Mouse (Mus musculus): Measurements from ENCODE around the gene 1810049J17Rik. TPM values are rescaled to one million over a fixed set of nuclear protein-coding genes. Genes with fewer than 3 reads are reported as not detected.
"Not testable (repeated sequence)": the region's sequence is repeated elsewhere in the genome, so short reads cannot be mapped to it uniquely, and the experiment has no call there.

1810049J17Rik gene
- total RNA-seq (2014; rRNA removed): not detected in 2 replicates
- 0.72 and 2.1 TPM in 2 replicates for polyA plus RNA-seq (2015; fragmentation: Nextera tagmentation; extraction: Ambion mirVana)

DNA sequence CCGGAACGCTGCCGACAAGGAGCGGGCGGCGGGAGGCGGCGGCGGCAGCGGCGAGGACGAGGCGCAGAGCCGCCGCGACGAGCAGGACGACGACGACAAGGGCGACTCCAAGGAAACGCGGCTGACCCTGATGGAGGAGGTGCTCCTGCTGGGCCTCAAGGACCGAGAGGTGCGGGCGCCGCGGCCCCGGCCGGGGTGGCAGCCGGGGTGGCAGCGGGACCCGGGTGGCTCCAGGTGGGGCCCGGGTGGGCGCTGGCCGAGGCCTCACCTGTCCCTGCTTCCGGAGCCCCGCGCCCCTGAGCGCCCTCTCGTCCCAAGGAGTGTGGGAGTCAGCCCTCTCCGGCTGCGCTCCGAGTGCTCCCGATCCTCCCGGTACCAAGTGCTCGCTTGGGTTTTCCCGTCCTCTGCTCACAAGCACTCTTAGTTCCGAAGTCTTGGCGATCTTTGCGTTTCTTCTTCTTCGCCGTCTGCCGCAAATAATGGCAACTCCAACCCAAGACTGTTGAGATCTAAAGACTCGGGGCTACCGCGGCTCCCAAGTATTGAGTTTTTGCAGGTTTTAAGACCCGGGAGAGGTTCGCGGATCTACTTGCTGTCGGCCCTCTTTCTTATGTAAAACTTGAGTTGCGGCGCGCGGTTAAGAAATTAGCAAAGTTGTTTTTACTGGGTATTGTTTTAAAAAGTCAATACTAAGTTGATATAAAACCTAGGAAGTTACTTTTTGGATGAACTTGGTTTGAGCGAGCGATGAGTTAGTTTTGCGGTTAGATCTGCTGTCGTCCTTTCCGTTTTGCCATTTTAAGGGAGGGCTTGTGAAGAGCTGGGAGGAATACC, at the start of gene 1810049J17Rik:
Gene 1810049J17Rik (minus strand): TSS at position 112 of the 834 bp plus-strand sequence.
- Histone ChIP-seq H3K36me3 (ENCODE audit: insufficient read depth) (no peaks in the 10 kb centered on the region), H3K27ac (ENCODE audit: low read depth, low read length) (peak within 1 kb of the TSS; percentile 90), H3K27me3 (ENCODE audit: insufficient read depth, low read length) (no peaks in the 10 kb centered on the region), H3K4me1 (ENCODE audit: insufficient read depth) (peaks cover 20% of the 10 kb centered on the region), H3K4me3 (ENCODE audit: low read depth, low read length) (peak within 1 kb of the TSS; percentile 98), H3K9me3 (ENCODE audit: low read length) (no peaks in the 10 kb centered on the region), H3K4me2 (ENCODE audit: low read depth) (peak within 1 kb of the TSS; percentile 68), H3K9ac (peak within 1 kb of the TSS; percentile 77)
- WGBS: 3% methylated on average over 70 of the region's 70 CpGs
- TF ChIP-seq CTCF (IDR thresholded peaks at IDR 0.05; ENCODE audit: low read depth): no peak
- DNase-seq (peak; percentile 40), ATAC-seq (peak; percentile 42)

DNA sequence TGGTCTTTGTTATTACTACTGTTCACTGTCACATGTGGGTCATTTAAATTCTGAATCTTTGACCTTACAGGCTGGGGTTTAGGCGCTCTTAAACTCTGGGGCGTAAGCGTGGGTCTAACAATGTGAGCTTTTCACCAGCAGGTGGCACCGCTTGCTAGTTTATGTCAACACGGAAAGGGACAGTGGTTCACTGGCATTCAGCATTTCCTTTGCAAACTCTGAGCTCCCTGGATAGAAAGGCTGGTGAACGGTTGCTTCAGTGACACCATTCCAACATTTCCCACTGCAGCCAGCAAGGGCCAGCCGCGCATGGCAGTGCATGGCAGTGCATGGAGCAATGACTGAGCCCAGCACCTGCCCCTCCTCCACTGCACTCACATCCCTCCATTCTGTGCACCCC, 49.5 kb upstream of the 1810049J17Rik start:
- Histone ChIP-seq H3K27ac (ENCODE audit: low read depth, low read length) (no peak overlapping the region), H3K4me2 (ENCODE audit: low read depth) (no peak overlapping the region), H3K27me3 (ENCODE audit: insufficient read depth, low read length) (no peaks in the 10 kb centered on the region), H3K4me3 (ENCODE audit: low read depth, low read length) (no peak overlapping the region), H3K36me3 (ENCODE audit: insufficient read depth) (no peaks in the 10 kb centered on the region), H3K4me1 (ENCODE audit: insufficient read depth) (peaks cover 13% of the 10 kb centered on the region), H3K9ac (no peak overlapping the region), H3K9me3 (ENCODE audit: low read length) (no peaks in the 10 kb centered on the region)
- peak; percentile 91 for TF ChIP-seq CTCF (IDR thresholded peaks at IDR 0.05; ENCODE audit: low read depth)
- 5% methylated on average over 8 of the region's 8 CpGs for WGBS
- DNase-seq (peak; percentile 88), ATAC-seq (peak; percentile 67)

DNA sequence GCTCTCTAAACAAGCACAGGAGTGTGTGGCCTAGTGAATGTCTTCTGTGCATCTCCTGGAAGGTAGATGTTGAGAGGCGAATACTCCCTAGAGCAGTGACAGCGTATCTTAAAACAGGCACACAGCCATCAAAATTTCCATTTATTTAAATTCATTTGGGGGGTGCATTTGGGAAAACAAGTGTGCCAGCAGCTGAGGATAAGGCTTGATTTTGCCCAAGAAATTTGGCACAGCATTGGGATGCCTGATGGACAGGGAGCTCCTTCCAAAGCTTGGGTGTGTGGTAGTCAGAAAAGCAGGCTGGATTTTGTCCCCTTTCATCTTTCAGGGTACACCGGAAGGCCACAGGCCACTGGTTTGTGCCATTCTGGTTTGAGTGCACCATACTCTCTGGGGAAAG, 48.4 kb upstream of the 1810049J17Rik start:
- Histone ChIP-seq H3K9me3 (ENCODE audit: low read length) (no peaks in the 10 kb centered on the region), H3K27me3 (ENCODE audit: insufficient read depth, low read length) (no peaks in the 10 kb centered on the region), H3K4me1 (ENCODE audit: insufficient read depth) (peaks cover 15% of the 10 kb centered on the region; the same call in 1 of the 2 replicates), H3K4me2 (ENCODE audit: low read depth) (no peak overlapping the region), H3K36me3 (ENCODE audit: insufficient read depth) (no peaks in the 10 kb centered on the region), H3K27ac (ENCODE audit: low read depth, low read length) (no peak overlapping the region), H3K4me3 (ENCODE audit: low read depth, low read length) (no peak overlapping the region), H3K9ac (no peak overlapping the region)
- ATAC-seq (no peak), DNase-seq (peak; percentile 59)
- no peak for TF ChIP-seq CTCF (IDR thresholded peaks at IDR 0.05; ENCODE audit: low read depth)
- WGBS: 61% methylated on average over 3 of the region's 3 CpGs

DNA sequence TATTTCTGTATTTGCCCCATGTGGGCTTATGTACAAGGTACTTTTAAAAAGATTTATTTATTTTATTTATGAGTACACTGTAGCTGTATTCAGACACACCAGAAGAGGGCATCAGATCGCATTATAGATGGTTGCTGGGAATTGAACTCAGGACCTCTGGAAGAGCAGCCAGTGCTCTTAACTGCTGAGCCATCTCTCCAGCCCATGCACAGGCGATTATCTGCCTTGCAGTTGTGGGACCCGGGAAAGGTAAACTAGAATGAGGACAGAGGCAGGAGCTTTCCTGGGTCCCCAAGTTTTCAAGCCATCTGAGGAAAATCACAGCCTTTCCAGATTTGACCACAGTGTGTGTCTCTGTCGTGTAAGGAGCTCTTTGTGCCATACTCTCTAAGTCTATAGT, 47.2 kb upstream of the 1810049J17Rik start:
- no peak for ATAC-seq
- DNase-seq: no peak
- no peak overlapping the region for H3K4me3 ChIP-seq (ENCODE audit: low read depth, low read length)
- 92% methylated on average over 4 of the region's 4 CpGs for WGBS
- no peak overlapping the region for H3K27ac ChIP-seq (ENCODE audit: low read depth, low read length)
- no peaks in the 10 kb centered on the region for H3K36me3 ChIP-seq (ENCODE audit: insufficient read depth)
- peaks cover 16% of the 10 kb centered on the region; the same call in 1 of the 2 replicates for H3K4me1 ChIP-seq (ENCODE audit: insufficient read depth)
- H3K9me3 ChIP-seq (ENCODE audit: low read length): no peaks in the 10 kb centered on the region
- H3K9ac ChIP-seq: no peak overlapping the region
- H3K4me2 ChIP-seq (ENCODE audit: low read depth): no peak overlapping the region
- H3K27me3 ChIP-seq (ENCODE audit: insufficient read depth, low read length): no peaks in the 10 kb centered on the region
- peak; percentile 3; the same call in 1 of the 2 replicates for TF ChIP-seq CTCF (IDR thresholded peaks at IDR 0.05; ENCODE audit: low read depth)

DNA sequence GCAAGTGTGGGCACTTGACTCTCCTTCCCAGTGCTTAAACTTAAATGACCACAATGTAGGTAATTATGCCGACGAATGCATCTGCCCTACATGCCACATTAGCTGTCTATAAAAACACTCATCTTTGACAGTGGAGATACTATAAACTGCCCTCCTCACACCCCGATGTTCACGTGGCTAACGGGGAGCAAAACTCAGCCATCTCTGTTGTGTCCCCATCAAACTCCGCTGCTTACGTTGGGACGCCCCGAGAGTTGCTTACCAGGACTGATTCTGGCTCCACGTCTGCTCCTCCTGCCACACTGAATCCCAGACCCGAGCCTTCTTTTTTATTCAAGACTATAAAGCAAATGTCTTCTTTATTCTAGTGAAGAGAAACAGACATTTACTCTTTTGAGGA, 46.7 kb upstream of the 1810049J17Rik start:
- Histone ChIP-seq H3K4me2 (ENCODE audit: low read depth) (no peak overlapping the region), H3K9ac (no peak overlapping the region), H3K4me3 (ENCODE audit: low read depth, low read length) (no peak overlapping the region), H3K36me3 (ENCODE audit: insufficient read depth) (no peaks in the 10 kb centered on the region), H3K4me1 (ENCODE audit: insufficient read depth) (peaks cover 16% of the 10 kb centered on the region; the same call in 1 of the 2 replicates), H3K9me3 (ENCODE audit: low read length) (no peaks in the 10 kb centered on the region), H3K27me3 (ENCODE audit: insufficient read depth, low read length) (no peaks in the 10 kb centered on the region), H3K27ac (ENCODE audit: low read depth, low read length) (no peak overlapping the region)
- TF ChIP-seq CTCF (IDR thresholded peaks at IDR 0.05; ENCODE audit: low read depth): no peak
- no peak for DNase-seq
- no peak for ATAC-seq
- WGBS: 48% methylated on average over 11 of the region's 11 CpGs

DNA sequence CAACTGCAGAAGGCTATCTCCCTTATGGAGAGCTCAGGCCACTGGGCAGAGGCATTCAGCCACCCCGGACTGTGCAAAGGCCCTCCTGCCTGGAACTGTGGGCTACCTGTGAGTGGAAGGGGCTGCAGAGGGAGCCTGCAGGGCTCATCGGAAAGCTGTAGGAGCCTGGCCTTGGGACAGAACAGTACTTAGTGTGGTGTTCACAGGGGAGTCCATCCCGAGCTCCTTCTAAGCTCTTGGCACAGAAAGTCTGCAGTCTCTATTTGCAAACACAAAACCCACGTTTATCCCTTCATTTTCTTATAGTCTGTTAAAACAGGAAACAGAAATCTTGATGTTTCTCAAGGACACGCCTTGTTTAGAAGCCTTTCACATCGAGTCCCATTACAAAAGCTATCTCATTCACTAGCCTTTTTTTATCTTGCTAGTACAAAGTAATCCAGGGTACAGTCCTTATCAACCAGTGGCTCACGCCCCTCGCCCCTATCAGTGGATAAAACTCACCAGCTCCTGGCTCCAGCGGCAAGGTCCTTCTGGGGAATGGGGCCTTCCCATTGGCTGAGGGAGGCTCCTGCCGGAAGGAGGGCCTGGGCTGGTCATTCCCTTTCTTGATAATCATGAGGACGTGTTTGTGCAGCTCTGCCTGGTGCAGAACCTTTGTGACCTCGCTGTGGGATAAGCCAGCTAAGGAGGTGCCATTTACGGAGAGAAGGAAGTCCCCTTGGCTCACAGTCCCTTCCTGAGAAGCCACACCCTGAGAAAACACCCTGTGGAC, 45.8 kb upstream of the 1810049J17Rik start:
- no peak for TF ChIP-seq CTCF (IDR thresholded peaks at IDR 0.05; ENCODE audit: low read depth)
- Histone ChIP-seq H3K36me3 (ENCODE audit: insufficient read depth) (no peaks in the 10 kb centered on the region), H3K27me3 (ENCODE audit: insufficient read depth, low read length) (no peaks in the 10 kb centered on the region), H3K27ac (ENCODE audit: low read depth, low read length) (no peak overlapping the region), H3K4me1 (ENCODE audit: insufficient read depth) (peaks cover 16% of the 10 kb centered on the region; the same call in 1 of the 2 replicates), H3K9me3 (ENCODE audit: low read length) (no peaks in the 10 kb centered on the region), H3K4me2 (ENCODE audit: low read depth) (no peak overlapping the region), H3K4me3 (ENCODE audit: low read depth, low read length) (no peak overlapping the region), H3K9ac (no peak overlapping the region)
- ATAC-seq (no peak), DNase-seq (no peak)
- WGBS: 58% methylated on average over 13 of the region's 13 CpGs

DNA sequence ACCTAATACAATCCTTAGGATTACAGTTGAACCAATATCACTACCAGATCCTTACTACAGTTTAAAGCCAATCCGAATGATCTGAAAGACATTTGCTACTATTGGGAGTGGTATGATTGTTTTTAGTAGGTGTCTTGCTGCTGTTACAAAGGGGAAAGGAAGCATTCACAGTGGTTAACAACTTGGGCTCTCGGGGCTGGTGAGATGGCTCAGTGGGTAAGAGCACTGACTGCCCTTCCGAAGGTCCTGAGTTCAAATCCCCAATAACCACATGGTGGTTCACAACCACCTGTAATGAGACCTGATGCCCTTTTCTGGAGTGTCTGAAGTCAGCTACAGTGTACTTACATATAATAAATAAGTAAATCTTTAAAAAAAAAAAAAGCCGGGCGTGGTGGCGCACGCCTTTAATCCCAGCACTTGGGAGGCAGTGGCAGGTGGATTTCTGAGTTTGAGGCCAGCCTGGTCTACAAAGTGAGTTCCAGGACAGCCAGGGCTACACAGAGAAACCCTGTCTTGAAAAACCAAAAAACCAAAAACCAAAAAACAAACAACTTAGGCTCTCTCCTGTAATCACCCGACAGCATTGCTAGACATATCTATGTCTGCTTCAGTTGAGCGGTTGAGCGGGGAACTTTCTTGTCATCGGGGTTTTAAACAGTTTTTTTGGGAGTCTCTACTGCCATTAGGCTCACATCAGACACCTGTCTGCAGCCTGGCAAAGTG, 45.0 kb upstream of the 1810049J17Rik start:
- not testable (repeated sequence) for H3K4me3 ChIP-seq (ENCODE audit: low read depth, low read length); H3K27me3 ChIP-seq (ENCODE audit: insufficient read depth, low read length); H3K4me2 ChIP-seq (ENCODE audit: low read depth); ATAC-seq; DNase-seq; H3K36me3 ChIP-seq (ENCODE audit: insufficient read depth); H3K9ac ChIP-seq; H3K9me3 ChIP-seq (ENCODE audit: low read length)
- WGBS: 88% methylated on average over 11 of the region's 11 CpGs
- peak overlapping the region; percentile 80 for H3K27ac ChIP-seq (ENCODE audit: low read depth, low read length)
- H3K4me1 ChIP-seq (ENCODE audit: insufficient read depth): peaks cover 16% of the 10 kb centered on the region; the same call in 1 of the 2 replicates

Data from forebrain, postnatal 0 days (tissue).